Mouse (Mus musculus) forebrain, embryonic 11.5 days (tissue): Measurements from ENCODE around the gene Saysd1. TPM values are rescaled to one million over a fixed set of nuclear protein-coding genes. Genes with fewer than 3 reads are reported as not detected.

ENCODE experiments used
- ATAC-seq: fragments of 200-750 bp; cut with Nextera tagmentation; replicated peaks from 2 replicates; pipeline ENCODE4 v1.8.0; 2017; ENCODE audit warnings: moderate TSS enrichment; ENCODE audit not compliant: low FRiP score
- DNase-seq: peaks from one replicate; pipeline ENCODE4 v3.0.0-alpha.2; 2017; ENCODE audit warnings: low spot score
- H3K27ac ChIP-seq: fragments of 300-500 bp; sonication (generic); 2 replicates; pipeline ENCODE4 v1.5.1; 2014; ENCODE audit warnings: low read depth, low read length
- H3K27me3 ChIP-seq: fragments of 300-500 bp; sonication (generic); 2 replicates; pipeline ENCODE4 v1.6.1; 2014; ENCODE audit warnings: mild to moderate bottlenecking, low read length, mixed read lengths; ENCODE audit not compliant: control insufficient read depth, insufficient read depth
- H3K36me3 ChIP-seq: fragments of 300-500 bp; sonication (generic); 2 replicates; pipeline ENCODE4 v1.6.1; 2014; ENCODE audit warnings: mild to moderate bottlenecking, low read length, moderate library complexity, mixed read lengths; ENCODE audit not compliant: control insufficient read depth, insufficient read depth
- H3K4me1 ChIP-seq: fragments of 300-500 bp; sonication (generic); replicated peaks from 2 replicates; pipeline ENCODE4 v1.6.1; 2014; ENCODE audit warnings: low read length, mixed read lengths; ENCODE audit not compliant: control insufficient read depth, insufficient read depth
- H3K4me2 ChIP-seq: fragments of 300-500 bp; sonication (generic); 2 replicates; pipeline ENCODE4 v1.6.1; 2014; ENCODE audit warnings: low read depth, mild to moderate bottlenecking, low read length, moderate library complexity, mixed read lengths; ENCODE audit not compliant: severe bottlenecking
- H3K4me3 ChIP-seq: fragments of 300-500 bp; sonication (generic); 2 replicates; pipeline ENCODE4 v1.5.1; 2014; ENCODE audit warnings: low read depth, low read length
- H3K9ac ChIP-seq: fragments of 300-500 bp; sonication (generic); 2 replicates; pipeline ENCODE4 v1.6.1; 2014; ENCODE audit warnings: low read length
- H3K9me3 ChIP-seq: fragments of 300-500 bp; sonication (generic); 2 replicates; pipeline ENCODE4 v1.6.1; 2016; ENCODE audit warnings: low read length, mixed read lengths; ENCODE audit not compliant: control insufficient read depth
- WGBS: fragments of 180-500 bp; shearing (Covaris S2); extraction: QIAGEN DNeasy Blood & Tissue Kit; methylation state at CpG from one replicate; pipeline ENCODE4 v1.1.7; 2014; 5-methylcytosine and 5-hydroxymethylcytosine counted together
- polyA plus RNA-seq: library from polyadenylated mRNA; unstranded; fragments of >200 nt; fragmentation: Nextera tagmentation; extraction: Ambion mirVana; gene quantifications from 2 replicates; pipeline ENCODE4 v1.2.1, GENCODE M21; 2014

Gene Saysd1
- polyA plus RNA-seq: 11.6 and 11.7 TPM in 2 replicates

- H3K27me3 ChIP-seq: no peaks in the 10 kb centered on the region
- H3K27ac ChIP-seq: no peak within 1 kb of the TSS
- H3K4me2 ChIP-seq: no peak within 1 kb of the TSS
- no peak for DNase-seq
- ATAC-seq: no peak
- H3K36me3 ChIP-seq: no peaks in the 10 kb centered on the region; the same call in 1 of the 2 replicates
- 88% methylated on average over 16 of the region's 16 CpGs for WGBS
- H3K4me3 ChIP-seq: no peak within 1 kb of the TSS
- H3K9ac ChIP-seq: no peak within 1 kb of the TSS
- H3K9me3 ChIP-seq: no peaks in the 10 kb centered on the region
- 0 out of 2 replicates have a peak, but pooled peaks cover under 1% of the 10 kb centered on the region for H3K4me1 ChIP-seq
Measured at GRCm38 (mm10) chr14:20138484-20139355, at the start of gene Saysd1. Gene Saysd1 (minus strand): TSS chr14:20138534.

- WGBS: 79% methylated on average over 9 of the region's 9 CpGs
- no peaks in the 10 kb centered on the region for H3K27me3 ChIP-seq
- no peak for ATAC-seq
Measured at GRCm38 (mm10) chr14:20185426-20185825, 47.1 kb upstream of the Saysd1 start.

GRCm38 (mm10) chr14:20183701-20184100 lies 45.4 kb upstream of the Saysd1 start:
- Histone ChIP-seq H3K4me1 (peaks cover 19% of the 10 kb centered on the region), H3K4me2 (no peak overlapping the region), H3K9me3 (no peaks in the 10 kb centered on the region), H3K27me3 (no peaks in the 10 kb centered on the region), H3K36me3 (no peaks in the 10 kb centered on the region), H3K4me3 (no peak overlapping the region), H3K9ac (peak overlapping the region; percentile 32; the same call in 1 of the 2 replicates), H3K27ac (peak overlapping the region; percentile 72)
- DNase-seq (no peak), ATAC-seq (no peak)
- WGBS: 55% methylated on average over 5 of the region's 5 CpGs

More at GRCm38 (mm10) chr14:20185426-20185825, 47.1 kb upstream of the Saysd1 start:
- Histone ChIP-seq H3K27ac (no peak overlapping the region), H3K4me1 (peaks cover 9% of the 10 kb centered on the region), H3K4me3 (no peak overlapping the region), H3K9ac (no peak overlapping the region), H3K4me2 (no peak overlapping the region), H3K36me3 (no peaks in the 10 kb centered on the region), H3K9me3 (no peaks in the 10 kb centered on the region)
- no peak for DNase-seq

- 85% methylated on average over 7 of the region's 7 CpGs for WGBS
- Histone ChIP-seq H3K9ac (no peak overlapping the region), H3K4me2 (no peak overlapping the region), H3K36me3 (no peaks in the 10 kb centered on the region), H3K27ac (no peak overlapping the region), H3K27me3 (no peaks in the 10 kb centered on the region), H3K4me3 (no peak overlapping the region), H3K4me1 (peaks cover 26% of the 10 kb centered on the region), H3K9me3 (no peaks in the 10 kb centered on the region)
- DNase-seq: no peak
- no peak for ATAC-seq
Measured at GRCm38 (mm10) chr14:20182596-20182995, 44.3 kb upstream of the Saysd1 start.

- ATAC-seq (peak; percentile 93), DNase-seq (peak; percentile 96)
- Histone ChIP-seq H3K9me3 (no peaks in the 10 kb centered on the region), H3K4me3 (peak within 1 kb of the TSS; percentile 65), H3K9ac (peak within 1 kb of the TSS; percentile 74), H3K4me1 (peaks cover 26% of the 10 kb centered on the region), H3K36me3 (no peaks in the 10 kb centered on the region), H3K27me3 (no peaks in the 10 kb centered on the region), H3K4me2 (peak within 1 kb of the TSS; percentile 75), H3K27ac (no peak within 1 kb of the TSS)
- WGBS: under 1% methylated on average over 36 of the region's 36 CpGs
Measured at GRCm38 (mm10) chr14:20181466-20181921, 43.2 kb upstream of the Saysd1 start, which contains the start of gene Kcnk5. Gene Kcnk5 (minus strand): TSS chr14:20181809.

GRCm38 (mm10) chr14:20180751-20181162 lies 42.4 kb upstream of the Saysd1 start:
- DNase-seq: peak; percentile 61
- ATAC-seq: no peak

GRCm38 (mm10) chr14:20180304-20180703 lies 42.0 kb upstream of the Saysd1 start:
- DNase-seq (no peak), ATAC-seq (no peak)
- Histone ChIP-seq H3K4me3 (peak overlapping the region; percentile 65), H3K9ac (peak overlapping the region; percentile 74), H3K27ac (no peak overlapping the region), H3K27me3 (no peaks in the 10 kb centered on the region), H3K4me1 (peaks cover 26% of the 10 kb centered on the region), H3K9me3 (no peaks in the 10 kb centered on the region), H3K36me3 (no peaks in the 10 kb centered on the region; the same call in 1 of the 2 replicates), H3K4me2 (peak overlapping the region; percentile 75)
- WGBS: 4% methylated on average over 6 of the region's 6 CpGs

More at GRCm38 (mm10) chr14:20180751-20181162, 42.4 kb upstream of the Saysd1 start:
- Histone ChIP-seq H3K9me3 (no peaks in the 10 kb centered on the region), H3K36me3 (no peaks in the 10 kb centered on the region; the same call in 1 of the 2 replicates), H3K9ac (peak overlapping the region; percentile 74), H3K4me1 (peaks cover 26% of the 10 kb centered on the region), H3K27me3 (no peaks in the 10 kb centered on the region), H3K4me2 (peak overlapping the region; percentile 75), H3K27ac (no peak overlapping the region), H3K4me3 (peak overlapping the region; percentile 65)
- WGBS: under 1% methylated on average over 24 of the region's 24 CpGs

- H3K9me3 ChIP-seq: no peaks in the 10 kb centered on the region
- H3K4me1 ChIP-seq: peaks cover 26% of the 10 kb centered on the region
- H3K4me3 ChIP-seq: peak overlapping the region; percentile 65
- H3K27me3 ChIP-seq: no peaks in the 10 kb centered on the region
- no peak overlapping the region for H3K27ac ChIP-seq
- WGBS: 68% methylated on average over 5 of the region's 5 CpGs
- H3K4me2 ChIP-seq: peak overlapping the region; percentile 75
- no peak for ATAC-seq
- DNase-seq: no peak
- no peaks in the 10 kb centered on the region; the same call in 1 of the 2 replicates for H3K36me3 ChIP-seq
- peak overlapping the region; percentile 74; the same call in 1 of the 2 replicates for H3K9ac ChIP-seq
Measured at GRCm38 (mm10) chr14:20179731-20180280, 41.5 kb upstream of the Saysd1 start.
